ENCODE assay signal across 12 mouse cellular contexts in genomic region chr17:27291673-27292072, GRCm38 (mm10).
DNase-seq lines count a peak whose midpoint lies in the region; ATAC-seq and TF ChIP-seq lines count a peak whose summit lies in the region.
"Had no signal": no experiment of that assay in that cellular context is flagged by ENCODE, and none has a peak within 500 bp of the region (broad histone marks: within the 10 kb centered on the region; RNA-seq: fewer than 3 reads in every experiment).

No protein-coding gene starts in this region.

- DNase-seq in left cerebral cortex, adult 2 months (ENCODE audit: extremely low spot score in 1 of 2, low spot score in 2 of 2), result no peak
- no peak for DNase-seq in left cerebral cortex, postnatal 25 days (ENCODE audit: low spot score in 2 of 2)
- DNase-seq in brain, adult 2 months (ENCODE audit: low read depth, low spot score), result peak; percentile 29
- DNase-seq in cerebellum, adult 8-10 months, result peak; percentile 46
- peak; percentile 31 for DNase-seq in kidney, postnatal 0 days (ENCODE audit: low spot score)
- no peak for DNase-seq in spleen, postnatal 36 days (ENCODE audit: low spot score in 2 of 2)
- DNase-seq: lung, adult 18-20 months; thymus, adult 18-20 months had no signal

- TF ChIP-seq CTCF in left cerebral cortex, adult 2 months (IDR thresholded peaks at IDR 0.05), result peak; percentile 5; the same call in 1 of the 2 replicates
- TF ChIP-seq CTCF in kidney, postnatal 0 days (IDR thresholded peaks at IDR 0.05; ENCODE audit: low read depth), result 0 out of 2 replicates have a peak, but pooled peaks have one; percentile 11

- no peak overlapping the region for H3K4me3 ChIP-seq in left cerebral cortex, adult 2 months
- no peak overlapping the region for H3K4me3 ChIP-seq in kidney, postnatal 0 days (replicated peaks; ENCODE audit: low read depth, low read length)
- H3K4me3 ChIP-seq: forebrain, embryonic 10.5 days; limb, embryonic 12.5 days; neural tube, embryonic 13.5 days had no signal

- ATAC-seq in kidney, postnatal 0 days (replicated peaks; ENCODE audit: low FRiP score, low read depth), result peak; percentile 84
- no peak for ATAC-seq in inflammation-experienced regulatory T-cells, adult 6 months

- 0 out of 2 replicates have a peak, but pooled peaks cover 7% of the 10 kb centered on the region for H3K9me3 ChIP-seq in kidney, postnatal 0 days (replicated peaks; ENCODE audit: low read length)

- H3K27me3 ChIP-seq in kidney, postnatal 0 days (ENCODE audit: insufficient read depth, low read length), result no peaks in the 10 kb centered on the region
- H3K27me3 ChIP-seq: limb, embryonic 12.5 days; neural tube, embryonic 13.5 days had no signal

- intact Hi-C loops in left cerebral cortex, adult 2 months (cut with DNase I), result loop anchor here (1.0 kb wide), 1 partner anchor 11 kb away; no protein-coding TSS in a partner anchor
- intact Hi-C loops in left cerebral cortex, postnatal 25 days (cut with DNase I), result no loop called here

- H3K9ac ChIP-seq in kidney, postnatal 0 days (ENCODE audit: low read depth, low read length), result no peak overlapping the region
- H3K9ac ChIP-seq: limb, embryonic 12.5 days; neural tube, embryonic 13.5 days had no signal

- WGBS in kidney, postnatal 0 days, result 69% methylated on average over 10 of the region's 10 CpGs

- H3K4me2 ChIP-seq in kidney, postnatal 0 days (ENCODE audit: low read length), result no peak overlapping the region
- H3K4me2 ChIP-seq: limb, embryonic 12.5 days; neural tube, embryonic 13.5 days had no signal

- H3K36me3 ChIP-seq in kidney, postnatal 0 days (ENCODE audit: insufficient read depth, low read length), result no peaks in the 10 kb centered on the region
- H3K36me3 ChIP-seq: forebrain, embryonic 10.5 days; limb, embryonic 12.5 days; neural tube, embryonic 13.5 days had no signal

- H3K4me1 ChIP-seq in kidney, postnatal 0 days (replicated peaks; ENCODE audit: insufficient read depth, low read length), result no peaks in the 10 kb centered on the region

- H3K27ac ChIP-seq in left cerebral cortex, adult 2 months, result no peak overlapping the region
- peak overlapping the region; percentile 61; the same call in 1 of the 2 replicates for H3K27ac ChIP-seq in kidney, postnatal 0 days
- H3K27ac ChIP-seq: forebrain, embryonic 10.5 days; limb, embryonic 12.5 days; neural tube, embryonic 13.5 days had no signal

Comparison
In these comparisons a context has a peak if more than half of its experiments do, and no peak if none do; other contexts are left out.
1. DNase-seq: peak in brain, adult 2 months (single experiment), cerebellum, adult 8-10 months (single experiment) and kidney, postnatal 0 days (single experiment); none in left cerebral cortex, adult 2 months (0 of 2), left cerebral cortex, postnatal 25 days (0 of 2) and spleen, postnatal 36 days (0 of 2).